Mouse (Mus musculus): ENCODE measurements at regions not wholly inside any gene's neighbourhood (a gene's known extent, or its start where the extent isn't known, plus 50 kb on each side); places are given as distances from the start of the nearest gene placed in this dataset.
A peak's percentile ranks its signal among the peaks of the same experiment; 100 is the strongest.
"Not testable (repeated sequence)": the region's sequence is repeated elsewhere in the genome, so short reads cannot be mapped to it uniquely, and the experiment has no call there.

GRCm38 (mm10) chr12:19387706-19388105 lies 566.6 kb upstream of the Gm21863 start:
- not testable (repeated sequence) for H3K27me3 ChIP-seq; H3K36me3 ChIP-seq; H3K27ac ChIP-seq (replicated peaks); H3K9ac ChIP-seq; H3K9me3 ChIP-seq (replicated peaks); ATAC-seq (ENCODE audit: insufficient number of reproducible peaks, low FRiP score, low TSS enrichment, low read depth); H3K4me1 ChIP-seq
- H3K4me3 ChIP-seq (replicated peaks): peak overlapping the region; percentile 42
- H3K4me2 ChIP-seq (replicated peaks): peak overlapping the region; percentile 36
- WGBS: 5% methylated on average over 47 of the region's 53 CpGs
